Mouse (Mus musculus) midbrain, embryonic 12.5 days (tissue): ENCODE data around the gene Ivd. TPM values are rescaled to one million over a fixed set of nuclear protein-coding genes. Genes with fewer than 3 reads are reported as not detected.

Experiments
- ATAC-seq: fragments of 200-750 bp; cut with Nextera tagmentation; 2 replicates; pipeline ENCODE4 v1.8.0; 2017; ENCODE audit warnings: low read depth, moderate TSS enrichment, moderate library complexity; ENCODE audit not compliant: low FRiP score
- H3K27ac ChIP-seq: fragments of 300-500 bp; sonication (generic); replicated peaks from 2 replicates; pipeline ENCODE4 v1.5.1; 2016; ENCODE audit warnings: mild to moderate bottlenecking
- H3K27me3 ChIP-seq: fragments of 300-500 bp; sonication (generic); 2 replicates; pipeline ENCODE4 v1.6.1; 2016; ENCODE audit warnings: mild to moderate bottlenecking
- H3K36me3 ChIP-seq: fragments of 300-500 bp; sonication (generic); 2 replicates; pipeline ENCODE4 v1.6.1; 2016
- H3K4me1 ChIP-seq: fragments of 300-500 bp; sonication (generic); 2 replicates; pipeline ENCODE4 v1.6.1; 2016
- H3K4me2 ChIP-seq: fragments of 300-500 bp; sonication (generic); replicated peaks from 2 replicates; pipeline ENCODE4 v1.6.1; 2016; ENCODE audit warnings: mild to moderate bottlenecking, moderate library complexity
- H3K4me3 ChIP-seq: fragments of 300-500 bp; sonication (generic); 2 replicates; pipeline ENCODE4 v1.5.1; 2016; ENCODE audit warnings: mild to moderate bottlenecking
- H3K9ac ChIP-seq: fragments of 300-500 bp; sonication (generic); replicated peaks from 2 replicates; pipeline ENCODE4 v1.6.1; 2016; ENCODE audit warnings: mild to moderate bottlenecking, moderate library complexity
- H3K9me3 ChIP-seq: fragments of 300-500 bp; sonication (generic); 2 replicates; pipeline ENCODE4 v1.6.1; 2016; ENCODE audit warnings: mild to moderate bottlenecking
- WGBS: fragments of 180-500 bp; shearing (Covaris S2); methylation state at CpG from one replicate; pipeline ENCODE4 v1.1.7; 2016; 5-methylcytosine and 5-hydroxymethylcytosine counted together
- polyA plus RNA-seq: library from polyadenylated mRNA; unstranded; fragments of >200 nt; fragmentation: Nextera tagmentation; extraction: Ambion mirVana; gene quantifications from 2 replicates; pipeline ENCODE4 v1.2.1, GENCODE M21; 2016

Ivd gene
- polyA plus RNA-seq, 1 experiment from 2014 or later, result 55.2 TPM

GRCm38 (mm10) chr2:118887440-118887839 lies 25.7 kb downstream of the Ivd start:
- H3K4me3 ChIP-seq, result no peak overlapping the region
- ATAC-seq, result no peak

GRCm38 (mm10) chr2:118887845-118888548 lies 26.2 kb downstream of the Ivd start:
- no peaks in the 10 kb centered on the region for H3K9me3 ChIP-seq
- no peaks in the 10 kb centered on the region for H3K36me3 ChIP-seq
- no peak overlapping the region for H3K4me3 ChIP-seq
- no peak overlapping the region for H3K27ac ChIP-seq
- peaks cover 52% of the 10 kb centered on the region for H3K27me3 ChIP-seq
- no peak overlapping the region; the same call in 1 of the 2 replicates for H3K4me2 ChIP-seq
- ATAC-seq, result 0 out of 2 replicates have a peak, but pooled peaks have one; percentile 38
- 32% methylated on average over 14 of the region's 14 CpGs for WGBS
- H3K4me1 ChIP-seq, result peaks cover 2% of the 10 kb centered on the region; the same call in 1 of the 2 replicates
- no peak overlapping the region for H3K9ac ChIP-seq

More at GRCm38 (mm10) chr2:118887440-118887839, 25.7 kb downstream of the Ivd start:
- H3K4me1 ChIP-seq, result peaks cover 4% of the 10 kb centered on the region; the same call in 1 of the 2 replicates
- whole genome bisulfite sequencing, result 69% methylated on average over 13 of the region's 13 CpGs
- H3K9me3 ChIP-seq, result no peaks in the 10 kb centered on the region
- H3K36me3 ChIP-seq, result no peaks in the 10 kb centered on the region
- H3K27ac ChIP-seq, result no peak overlapping the region
- H3K9ac ChIP-seq, result no peak overlapping the region
- peaks cover 47% of the 10 kb centered on the region for H3K27me3 ChIP-seq
- H3K4me2 ChIP-seq, result no peak overlapping the region; the same call in 1 of the 2 replicates

- Histone ChIP-seq H3K4me2 (no peak overlapping the region), H3K9me3 (no peaks in the 10 kb centered on the region), H3K27ac (no peak overlapping the region), H3K4me3 (no peak overlapping the region), H3K36me3 (no peaks in the 10 kb centered on the region), H3K27me3 (peaks cover 61% of the 10 kb centered on the region), H3K9ac (no peak overlapping the region), H3K4me1 (peaks cover under 1% of the 10 kb centered on the region; the same call in 1 of the 2 replicates)
- WGBS, result 92% methylated on average over 4 of the region's 4 CpGs
- ATAC-seq, result no peak
Observed at GRCm38 (mm10) chr2:118891173-118891572, 29.4 kb downstream of the Ivd start.

GRCm38 (mm10) chr2:118895990-118896913 lies 34.5 kb downstream of the Ivd start:
- peak overlapping the region; percentile 64 for H3K4me2 ChIP-seq
- no peaks in the 10 kb centered on the region for H3K36me3 ChIP-seq
- peaks cover 89% of the 10 kb centered on the region for H3K27me3 ChIP-seq
- peak overlapping the region; percentile 40 for H3K9ac ChIP-seq
- H3K27ac ChIP-seq, result no peak overlapping the region
- peak overlapping the region; percentile 39 for H3K4me3 ChIP-seq
- peaks cover 38% of the 10 kb centered on the region for H3K4me1 ChIP-seq
- no peaks in the 10 kb centered on the region for H3K9me3 ChIP-seq
- 1% methylated on average over 38 of the region's 38 CpGs for WGBS
- peak; percentile 19; the same call in 1 of the 2 replicates for ATAC-seq

- Histone ChIP-seq H3K9me3 (no peaks in the 10 kb centered on the region), H3K4me1 (peaks cover 38% of the 10 kb centered on the region), H3K4me2 (peak overlapping the region; percentile 64), H3K4me3 (peak overlapping the region; percentile 39), H3K27me3 (peaks cover 87% of the 10 kb centered on the region), H3K9ac (peak overlapping the region; percentile 40), H3K36me3 (no peaks in the 10 kb centered on the region), H3K27ac (no peak overlapping the region)
- WGBS, result 0% methylated on average over 13 of the region's 13 CpGs
- no peak for ATAC-seq
Observed at GRCm38 (mm10) chr2:118896914-118897291, 35.1 kb downstream of the Ivd start.

- 2% methylated on average over 7 of the region's 7 CpGs for WGBS
- Histone ChIP-seq H3K27ac (no peak overlapping the region), H3K4me2 (peak overlapping the region; percentile 64)
Observed at GRCm38 (mm10) chr2:118897392-118897791, 35.6 kb downstream of the Ivd start.

GRCm38 (mm10) chr2:118897808-118898207 lies 36.1 kb downstream of the Ivd start:
- Histone ChIP-seq H3K4me2 (peak overlapping the region; percentile 14; the same call in 1 of the 2 replicates), H3K36me3 (no peaks in the 10 kb centered on the region), H3K4me3 (no peak overlapping the region), H3K9ac (no peak overlapping the region), H3K27me3 (peaks cover 78% of the 10 kb centered on the region), H3K4me1 (peaks cover 38% of the 10 kb centered on the region), H3K9me3 (no peaks in the 10 kb centered on the region), H3K27ac (no peak overlapping the region)
- ATAC-seq, result no peak
- 2% methylated on average over 11 of the region's 11 CpGs for WGBS

More at GRCm38 (mm10) chr2:118897392-118897791, 35.6 kb downstream of the Ivd start:
- Histone ChIP-seq H3K27me3 (peaks cover 82% of the 10 kb centered on the region), H3K4me1 (peaks cover 38% of the 10 kb centered on the region), H3K36me3 (no peaks in the 10 kb centered on the region), H3K4me3 (peak overlapping the region; percentile 39; the same call in 1 of the 2 replicates), H3K9ac (0 out of 2 replicates have a peak overlapping the region, but pooled peaks have one; percentile 40), H3K9me3 (no peaks in the 10 kb centered on the region)
- ATAC-seq, result no peak

GRCm38 (mm10) chr2:118898771-118899170 lies 37.0 kb downstream of the Ivd start:
- WGBS, result 8% methylated on average over 4 of the region's 4 CpGs
- H3K9me3 ChIP-seq, result no peaks in the 10 kb centered on the region
- peaks cover 48% of the 10 kb centered on the region for H3K4me1 ChIP-seq

GRCm38 (mm10) chr2:118899306-118899705 lies 37.6 kb downstream of the Ivd start:
- Histone ChIP-seq H3K9me3 (no peaks in the 10 kb centered on the region), H3K27ac (no peak overlapping the region)

More at GRCm38 (mm10) chr2:118898771-118899170, 37.0 kb downstream of the Ivd start:
- H3K36me3 ChIP-seq, result no peaks in the 10 kb centered on the region
- no peak overlapping the region for H3K27ac ChIP-seq
- no peak for ATAC-seq
- peaks cover 78% of the 10 kb centered on the region for H3K27me3 ChIP-seq
- H3K4me3 ChIP-seq, result no peak overlapping the region
- no peak overlapping the region for H3K4me2 ChIP-seq
- H3K9ac ChIP-seq, result no peak overlapping the region

GRCm38 (mm10) chr2:118899981-118900825 lies 38.4 kb downstream of the Ivd start, which contains the start of gene Bahd1:
Gene Bahd1, plus strand, starts transcription at chr2:118900377.
- Histone ChIP-seq H3K27ac (peak within 1 kb of the TSS; percentile 39), H3K4me3 (peak within 1 kb of the TSS; percentile 68), H3K9ac (peak within 1 kb of the TSS; percentile 84), H3K36me3 (no peaks in the 10 kb centered on the region), H3K4me1 (peaks cover 62% of the 10 kb centered on the region), H3K4me2 (peak within 1 kb of the TSS; percentile 97), H3K27me3 (peaks cover 73% of the 10 kb centered on the region), H3K9me3 (no peaks in the 10 kb centered on the region)
- no peak for ATAC-seq
- under 1% methylated on average over 32 of the region's 32 CpGs for WGBS

More at GRCm38 (mm10) chr2:118899306-118899705, 37.6 kb downstream of the Ivd start:
- H3K4me1 ChIP-seq, result peaks cover 53% of the 10 kb centered on the region
- H3K27me3 ChIP-seq, result peaks cover 78% of the 10 kb centered on the region
- WGBS, result 11% methylated on average over 7 of the region's 7 CpGs
- no peak overlapping the region for H3K4me2 ChIP-seq
- H3K4me3 ChIP-seq, result no peak overlapping the region
- ATAC-seq, result no peak
- no peak overlapping the region for H3K9ac ChIP-seq
- H3K36me3 ChIP-seq, result no peaks in the 10 kb centered on the region

- Histone ChIP-seq H3K4me2 (peak overlapping the region; percentile 97), H3K27me3 (peaks cover 67% of the 10 kb centered on the region), H3K36me3 (no peaks in the 10 kb centered on the region), H3K27ac (peak overlapping the region; percentile 39; the same call in 1 of the 2 replicates), H3K4me3 (peak overlapping the region; percentile 68), H3K9ac (peak overlapping the region; percentile 84), H3K9me3 (no peaks in the 10 kb centered on the region), H3K4me1 (peaks cover 65% of the 10 kb centered on the region)
- peak; percentile 7; the same call in 1 of the 2 replicates for ATAC-seq
- WGBS, result under 1% methylated on average over 11 of the region's 11 CpGs
Observed at GRCm38 (mm10) chr2:118900826-118901140, 39.0 kb downstream of the Ivd start.
